Mouse (Mus musculus): ENCODE measurements around the gene Cry2.

Cry2 gene

GRCm38 (mm10) chr2:92365568-92365967 lies 68.3 kb downstream of the Cry2 start:
- DNase-seq, result no peak

GRCm38 (mm10) chr2:92364086-92364485 lies 69.8 kb downstream of the Cry2 start:
- no peak for DNase-seq

GRCm38 (mm10) chr2:92362571-92363228 lies 71.1 kb downstream of the Cry2 start:
- DNase-seq, result no peak

GRCm38 (mm10) chr2:92361795-92362194 lies 72.0 kb downstream of the Cry2 start:
- no peak for DNase-seq

- DNase-seq, result no peak
Measured at GRCm38 (mm10) chr2:92360893-92361292, 73.0 kb downstream of the Cry2 start.

DNA sequence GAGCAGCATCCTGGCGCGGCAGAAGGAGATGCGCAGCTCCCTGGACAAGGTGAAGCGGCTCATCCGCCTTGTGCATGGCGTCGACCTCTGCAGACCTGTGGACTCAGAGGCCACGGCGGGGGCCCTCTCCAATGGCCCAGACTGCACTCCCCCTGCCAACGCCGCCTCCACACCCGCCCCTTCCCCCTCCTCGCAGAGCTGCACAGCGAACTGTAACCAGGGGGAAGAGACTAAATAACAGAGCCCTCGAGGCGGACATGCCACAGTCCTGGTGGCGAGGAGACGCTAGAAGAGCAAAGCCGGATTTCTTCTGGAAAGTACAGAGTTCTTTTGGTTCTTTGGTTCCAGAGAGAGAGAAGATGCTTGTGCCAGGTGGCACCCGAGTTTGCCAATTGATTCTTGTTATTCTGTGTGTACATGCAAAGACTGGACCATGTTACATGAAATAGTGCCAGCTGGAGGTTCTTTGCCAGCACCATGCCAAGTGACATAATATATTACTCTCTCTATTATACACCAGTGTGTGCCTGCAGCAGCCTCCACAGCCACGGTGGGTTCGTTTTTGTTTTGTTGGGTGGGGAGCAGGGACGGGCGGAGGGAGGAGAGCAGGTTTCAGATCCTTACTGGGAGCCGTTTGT lies 73.5 kb downstream of the Cry2 start:
- DNase-seq, result no peak

DNA sequence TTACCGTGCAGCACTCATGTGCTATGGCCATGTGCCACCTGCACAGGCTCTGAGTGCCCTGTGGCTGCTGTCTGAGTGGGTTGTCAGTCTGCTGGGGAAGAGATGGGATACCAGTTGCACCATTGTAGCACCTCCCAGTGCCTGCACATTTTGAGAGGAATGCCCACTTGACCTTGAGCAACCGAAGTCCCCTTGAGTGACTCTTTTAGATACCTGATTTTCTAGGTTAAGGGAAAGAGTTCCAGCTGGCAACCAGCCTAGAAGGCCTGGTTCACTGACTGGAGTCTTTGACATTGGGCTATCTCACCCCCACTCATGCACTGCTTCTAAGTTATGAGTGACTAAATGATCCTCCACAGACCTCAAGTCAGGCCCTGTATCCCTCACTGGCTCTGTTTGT lies 74.5 kb downstream of the Cry2 start:
- DNase-seq, result no peak

DNA sequence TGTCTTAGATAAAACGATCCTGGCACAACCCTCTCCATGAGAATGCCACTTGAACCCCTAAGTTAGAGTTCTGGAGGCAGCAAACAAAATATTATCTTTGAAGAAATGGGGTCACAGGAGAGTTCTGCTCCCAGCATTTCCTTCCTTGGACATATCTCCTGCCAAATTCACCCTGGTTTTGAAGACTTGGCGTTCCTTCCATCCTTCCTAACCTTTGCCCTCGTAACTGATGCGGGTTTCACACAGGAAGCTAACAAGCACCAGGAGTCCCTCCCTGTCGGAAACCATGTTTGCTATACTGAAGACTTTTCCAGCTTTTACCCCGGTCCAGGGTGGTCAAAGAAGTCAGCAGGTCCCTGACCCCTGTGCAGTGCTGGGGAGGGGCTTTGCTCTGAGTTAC lies 79.6 kb downstream of the Cry2 start:
- DNase-seq, result no peak
